Mouse (Mus musculus): ENCODE measurements around the gene Ccdc65. TPM values are rescaled to one million over a fixed set of nuclear protein-coding genes. Genes with fewer than 3 reads are reported as not detected.

Ccdc65 gene
- polyA plus RNA-seq (2015; fragmentation: Nextera tagmentation; extraction: Ambion mirVana) = 0.09 and 0.40 TPM in 2 replicates

DNA sequence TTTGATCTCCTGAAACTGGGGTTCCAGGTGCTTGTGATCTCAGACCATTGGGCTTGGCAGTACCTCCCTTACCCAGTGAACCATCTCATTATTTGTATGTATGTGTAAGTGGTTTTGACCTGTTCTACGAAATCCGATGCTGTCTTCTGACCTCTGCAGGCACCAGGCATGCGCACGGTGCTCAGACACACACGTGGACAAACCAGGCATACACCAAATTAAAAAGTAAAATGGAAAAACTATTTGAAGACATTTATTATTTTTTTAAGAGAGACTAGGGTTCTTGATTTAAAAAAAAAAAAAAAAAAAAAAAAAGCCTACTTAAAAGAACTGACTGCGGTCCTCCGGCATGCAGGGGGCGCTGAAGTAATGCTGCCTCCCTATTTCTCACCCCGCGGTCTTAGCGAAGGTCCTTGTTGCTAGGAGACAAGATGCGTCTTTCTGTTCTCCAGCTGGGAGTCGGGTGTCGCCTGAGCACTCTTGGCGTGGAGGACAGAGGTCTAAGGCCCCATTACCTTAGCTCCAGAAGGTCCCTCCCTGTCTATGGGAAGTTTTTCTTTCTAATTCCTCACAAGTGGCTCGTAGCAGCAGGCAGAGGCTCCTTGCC, at the start of gene Ccdc65:
Gene Ccdc65, plus strand, starts transcription at position 442 of the 607 bp plus-strand sequence.
- peak; percentile 79 for DNase-seq (ENCODE audit: low spot score)

DNA sequence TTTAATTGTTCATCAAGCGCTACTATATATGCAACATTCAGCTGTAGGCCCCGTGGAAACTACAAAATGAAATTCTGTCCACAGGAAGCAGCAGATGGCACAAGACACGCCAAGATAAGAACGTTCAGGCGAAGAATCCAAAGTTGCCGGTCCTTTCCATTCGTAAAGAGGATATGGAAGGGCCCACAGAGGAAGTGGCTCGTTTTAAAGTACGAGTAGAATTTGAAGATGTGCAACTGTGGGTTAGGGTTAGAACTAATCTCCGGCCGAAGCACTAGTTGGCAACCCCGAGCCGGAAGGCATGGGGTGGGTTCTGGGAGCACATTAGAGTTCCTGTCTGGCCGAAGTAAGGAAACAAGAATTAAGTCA, 45.8 kb upstream of the Ccdc65 start:
- peak; percentile 61 for DNase-seq (ENCODE audit: low spot score)

DNA sequence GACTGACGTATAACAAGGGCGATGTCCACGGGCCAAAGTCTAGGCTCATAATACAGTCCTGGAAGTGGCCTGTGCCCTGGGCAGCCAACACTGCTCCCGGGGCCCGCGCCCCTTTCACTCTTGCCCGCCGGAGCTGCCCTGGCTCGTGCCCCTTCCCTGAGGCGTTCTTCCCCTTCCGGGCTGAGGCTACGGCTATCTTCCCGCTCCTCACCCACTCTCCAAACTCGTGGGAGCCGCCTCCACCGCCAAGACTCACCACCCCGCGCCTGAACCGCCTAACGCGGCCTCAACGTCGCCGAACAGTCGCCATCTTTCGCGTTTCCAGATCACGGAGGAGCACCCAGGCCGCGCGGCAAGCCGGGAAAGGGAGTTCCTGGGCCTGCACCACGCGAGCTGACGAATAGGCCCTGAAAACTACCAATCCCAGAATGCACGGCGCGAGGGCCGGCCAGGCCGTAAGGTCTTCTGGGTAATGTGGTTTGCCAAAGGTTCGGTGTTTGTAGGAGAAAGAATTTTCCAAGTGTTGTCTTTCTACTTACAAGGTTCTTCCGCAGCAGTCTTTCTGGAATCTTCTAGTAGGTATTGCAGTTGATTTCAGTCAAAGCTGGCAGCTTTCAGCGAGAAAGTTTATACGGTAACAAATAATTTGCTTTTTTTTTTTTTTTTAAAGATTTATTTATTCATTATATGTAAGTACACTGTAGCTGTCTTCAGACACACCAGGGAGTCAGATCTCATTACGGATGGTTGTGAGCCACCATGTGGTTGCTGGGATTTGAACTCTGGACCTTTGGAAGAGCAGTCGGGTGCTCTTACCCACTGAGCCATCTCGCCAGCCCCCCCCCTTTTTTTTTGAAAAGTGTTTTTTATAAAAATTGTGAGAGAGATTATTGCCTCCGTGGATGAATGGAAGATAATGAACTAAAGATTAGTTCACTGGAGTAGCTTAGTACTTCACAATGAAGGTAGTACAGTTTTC, 45.2 kb upstream of the Ccdc65 start, which contains the start of gene Ddx23:
Gene Ddx23, minus strand, starts transcription at position 328 of the 979 bp plus-strand sequence.
- peak; percentile 95 for DNase-seq (ENCODE audit: low spot score)

DNA sequence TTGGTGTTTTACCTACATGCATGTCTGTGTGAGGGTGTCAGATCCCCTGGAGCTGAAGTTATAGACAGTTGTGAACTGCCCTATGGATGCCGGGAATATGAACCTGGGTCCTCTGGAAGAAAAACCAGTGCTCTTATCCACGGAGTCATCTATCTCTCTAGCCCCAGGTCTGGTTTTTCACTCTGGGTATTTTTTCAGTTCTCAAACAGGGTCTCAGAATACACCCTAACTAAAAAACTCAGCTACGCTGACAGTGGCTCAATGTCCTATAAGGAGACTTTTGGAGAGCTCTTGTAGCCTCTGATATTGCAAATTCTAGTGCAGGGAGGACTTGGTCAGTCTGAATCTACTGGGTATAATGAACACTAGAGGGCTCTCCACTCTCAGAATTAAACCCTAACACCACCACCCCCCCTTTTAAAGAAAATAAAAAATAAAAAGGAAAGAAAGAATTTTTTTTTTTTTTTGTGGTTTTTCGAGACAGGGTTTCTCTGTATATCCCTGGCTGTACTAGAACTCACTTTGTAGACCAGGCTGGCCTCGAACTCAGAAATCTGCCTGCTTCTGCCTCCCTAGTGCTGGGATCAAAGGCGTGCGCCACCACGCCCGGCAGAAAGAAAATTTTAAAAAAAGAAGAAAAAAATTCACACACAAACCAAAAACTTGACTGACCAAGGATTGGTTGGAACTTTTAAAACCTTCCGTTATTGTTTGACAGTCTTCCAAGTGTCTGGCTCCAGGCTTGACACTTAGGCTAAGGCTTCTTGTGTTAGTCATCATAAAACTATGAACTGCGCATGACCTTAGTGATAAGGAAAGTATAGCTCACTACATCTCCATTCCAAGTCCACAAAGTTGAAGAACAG, 43.7 kb upstream of the Ccdc65 start:
- peak; percentile 23 for DNase-seq (ENCODE audit: low spot score)

DNA sequence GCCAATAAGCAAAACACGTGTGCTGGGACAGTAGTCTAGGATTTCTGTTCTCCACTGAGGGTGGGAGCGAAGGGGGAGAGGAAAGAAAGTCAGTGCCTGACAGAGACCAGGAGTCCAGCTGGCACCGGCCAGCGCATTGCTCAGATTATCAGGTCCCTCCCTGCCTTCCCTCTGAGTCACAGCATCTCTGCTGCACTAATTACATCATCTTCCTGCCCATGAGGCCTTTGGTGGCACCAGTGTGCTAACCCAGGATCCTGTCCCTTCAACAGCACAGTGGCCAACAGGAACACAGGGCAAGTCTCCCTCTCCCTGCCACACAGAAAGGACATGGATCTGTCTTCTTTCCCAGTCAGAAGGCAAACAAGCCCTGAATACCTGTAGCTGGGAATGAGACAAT, 35.4 kb upstream of the Ccdc65 start:
- DNase-seq (ENCODE audit: low spot score) = no peak

DNA sequence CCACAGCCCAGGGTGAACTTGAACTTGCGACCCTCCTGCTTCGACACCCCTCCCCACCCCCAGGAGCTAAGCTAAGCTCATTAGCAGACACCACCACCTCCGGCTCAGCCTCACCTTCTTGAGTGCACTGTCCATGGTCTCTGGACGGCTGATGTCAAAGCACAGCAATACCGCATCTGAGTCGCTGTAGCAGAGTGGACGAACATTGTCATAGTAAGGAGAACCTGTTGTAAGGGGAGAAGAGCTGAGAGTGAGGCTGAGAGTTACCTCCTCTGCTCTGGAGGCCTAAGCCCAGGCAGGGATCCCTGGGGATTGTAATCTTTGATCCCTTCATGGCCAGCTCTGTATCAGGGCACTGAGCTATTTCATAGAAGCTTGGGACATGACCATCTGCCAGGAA, 34.3 kb upstream of the Ccdc65 start:
- DNase-seq (ENCODE audit: low spot score) = no peak

DNA sequence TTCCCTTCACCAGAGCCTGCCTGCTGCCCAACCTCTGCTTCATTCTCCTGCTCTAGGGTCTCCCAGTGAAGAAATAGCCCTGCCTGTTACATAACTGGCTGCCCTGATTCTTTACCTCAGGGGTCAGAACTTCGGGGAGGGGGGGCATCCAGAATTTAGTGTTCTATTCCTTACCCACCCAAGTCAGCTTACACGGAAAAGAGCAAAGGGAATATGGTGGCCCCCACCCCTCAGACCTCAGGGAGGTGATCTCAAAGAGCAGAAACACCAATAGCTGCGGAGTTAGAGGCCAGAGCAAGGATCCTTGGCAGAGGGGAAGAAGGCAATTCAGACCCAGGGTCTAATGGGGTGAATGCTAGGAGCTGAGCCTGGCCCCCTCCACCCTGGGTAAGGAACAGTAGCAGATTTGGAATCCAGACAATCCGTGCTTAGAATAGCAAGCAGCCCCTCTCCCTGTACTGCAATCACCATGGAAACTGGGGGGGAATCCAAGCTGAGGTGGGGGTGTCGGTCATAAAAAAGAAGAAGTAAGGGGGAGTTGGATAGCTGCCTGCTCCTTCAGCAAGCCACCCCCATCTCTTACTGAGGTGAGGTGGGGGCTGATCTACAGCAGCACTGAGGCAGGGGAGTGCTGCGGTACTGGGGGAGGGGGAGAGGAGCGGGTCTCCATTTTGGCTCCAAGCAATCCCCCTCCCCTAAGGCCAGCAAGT, 33.6 kb upstream of the Ccdc65 start:
- DNase-seq (ENCODE audit: low spot score) = no peak

DNA sequence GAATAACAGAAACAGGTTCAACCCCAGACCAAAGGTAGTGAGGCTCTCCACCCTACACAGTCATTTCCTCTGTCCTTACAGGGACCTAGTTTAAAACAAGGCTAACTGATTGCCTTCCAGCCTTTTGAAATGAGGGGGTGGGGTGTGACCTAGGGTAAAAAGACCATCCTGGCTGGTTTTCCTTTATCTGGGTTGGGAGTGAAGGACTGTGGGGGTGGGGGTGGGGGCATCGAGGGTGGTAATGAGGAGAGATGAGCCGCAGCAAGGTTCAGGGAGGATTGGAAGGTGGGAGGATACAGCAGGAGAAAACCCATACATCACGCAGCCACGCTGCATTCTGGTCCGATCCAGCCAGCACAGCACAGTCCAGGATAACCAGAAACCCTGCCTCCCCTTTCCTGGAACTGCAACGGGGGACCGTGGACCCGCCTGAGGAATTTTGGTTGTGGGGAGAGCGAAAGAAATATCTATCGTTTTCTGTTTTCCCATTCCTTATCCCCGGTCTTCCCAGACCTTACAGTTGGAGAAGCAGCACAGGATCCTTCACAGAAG, 32.9 kb upstream of the Ccdc65 start:
- no peak for DNase-seq (ENCODE audit: low spot score)

DNA sequence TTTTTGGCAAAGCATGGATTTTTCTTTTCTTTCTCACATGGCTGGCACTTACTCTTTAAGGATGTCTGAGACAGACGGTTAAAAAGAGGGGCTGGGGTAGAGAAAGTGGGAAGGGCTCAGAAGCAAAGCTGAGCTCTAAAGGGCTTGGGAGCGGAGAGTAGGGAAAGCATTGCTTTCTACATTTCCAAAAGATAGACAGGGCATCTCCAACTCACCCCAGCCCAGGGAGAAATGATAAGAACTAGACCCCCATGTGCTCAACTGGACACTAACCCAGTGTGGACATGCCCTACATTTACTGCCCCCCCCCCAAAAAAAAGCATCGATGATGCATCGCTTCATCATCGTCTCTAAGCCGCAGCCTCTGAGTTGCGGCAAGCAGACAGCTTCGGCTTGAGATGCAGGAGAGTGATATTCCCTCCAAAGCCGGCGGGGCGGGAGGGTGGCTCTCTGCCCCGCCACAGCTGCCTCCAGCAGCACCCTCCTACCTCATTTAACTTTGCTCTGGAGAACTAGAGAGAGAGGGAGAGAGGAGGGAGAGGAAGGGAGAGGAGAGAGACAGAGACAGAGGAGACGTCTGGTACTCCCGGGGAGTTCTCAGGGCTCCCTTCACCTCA, 32.3 kb upstream of the Ccdc65 start:
- peak; percentile 10 for DNase-seq (ENCODE audit: low spot score)

DNA sequence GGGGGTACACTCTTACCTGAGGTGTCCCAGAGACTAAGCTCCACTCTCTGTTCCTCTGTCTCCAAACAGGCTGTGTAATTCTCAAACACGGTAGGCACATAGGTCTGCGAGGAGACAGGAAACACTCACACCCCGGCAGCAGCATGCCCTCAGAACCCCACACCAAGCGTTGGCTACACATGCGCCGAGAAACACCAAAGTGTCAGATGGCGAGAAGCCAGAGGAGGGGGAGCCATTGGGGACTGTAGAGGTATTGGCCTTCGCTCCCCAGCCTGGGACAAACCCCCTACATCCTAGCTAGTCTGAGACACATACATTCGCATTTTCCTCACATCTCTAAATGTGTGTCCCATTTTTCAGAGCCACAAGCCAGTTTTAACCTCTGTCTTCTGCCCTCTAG, 31.5 kb upstream of the Ccdc65 start:
- peak; percentile 49 for DNase-seq (ENCODE audit: low spot score)

DNA sequence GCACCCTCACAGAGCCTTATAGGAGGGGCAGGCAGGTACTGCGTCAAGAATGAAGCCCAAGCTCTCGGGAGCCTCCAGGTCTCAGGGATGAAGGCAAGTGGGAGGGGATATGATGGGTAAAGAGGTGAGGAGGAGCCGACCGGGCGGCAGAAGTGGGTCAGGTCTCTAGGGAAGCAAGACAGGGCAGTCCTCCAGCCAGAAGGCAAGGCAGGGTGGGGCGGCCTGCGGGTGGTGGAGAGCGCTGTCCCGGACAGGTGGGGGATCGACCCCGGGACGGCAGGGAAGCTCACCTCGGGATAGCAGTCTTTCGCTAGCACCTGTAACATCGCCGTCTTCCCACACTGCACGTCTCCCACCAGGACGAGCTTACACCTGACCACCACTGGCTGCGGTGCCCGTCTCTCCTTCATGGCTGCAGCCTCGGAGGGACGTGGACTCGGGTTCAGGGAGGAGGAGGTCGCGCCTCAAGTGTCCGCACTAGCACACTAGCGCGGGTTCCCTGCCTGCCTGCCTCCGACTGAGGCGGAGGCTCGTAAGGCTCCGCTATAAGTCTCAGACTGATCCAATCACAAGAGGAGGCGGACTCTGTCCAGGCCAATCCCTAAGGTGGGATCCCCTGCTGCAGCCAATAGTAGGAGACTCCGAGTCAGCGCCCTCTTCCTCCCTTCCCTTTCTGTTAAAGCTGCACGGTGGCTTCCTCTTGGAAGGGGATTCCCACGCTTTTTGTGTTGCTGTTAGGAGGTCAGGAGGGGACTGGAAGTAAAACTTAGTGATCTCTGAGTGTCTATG, 30.9 kb upstream of the Ccdc65 start, which contains the start of gene Rnd1:
Gene Rnd1, minus strand, starts transcription at position 522 of the 789 bp plus-strand sequence.
- peak; percentile 80 for DNase-seq (ENCODE audit: low spot score)

DNA sequence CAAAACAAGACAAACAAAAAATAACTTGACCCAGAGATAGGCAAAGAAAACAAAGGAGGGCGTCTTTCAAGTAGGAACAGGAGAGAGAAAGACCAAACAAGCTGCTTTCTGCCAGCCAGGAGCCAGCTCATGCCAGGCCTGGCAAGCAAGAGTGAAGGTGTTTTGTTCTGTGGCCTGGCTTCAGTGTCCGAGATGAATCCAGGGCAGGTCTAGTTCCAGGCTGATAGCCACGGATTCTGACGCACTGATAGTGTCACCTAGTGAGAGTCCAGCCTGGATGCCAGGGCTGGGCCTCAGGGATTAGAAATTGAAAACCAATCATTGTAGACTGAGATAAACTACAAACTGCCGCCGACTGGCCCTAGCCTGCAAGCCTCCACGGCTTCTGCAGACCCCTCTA, 30.0 kb upstream of the Ccdc65 start:
- DNase-seq (ENCODE audit: low spot score) = no peak

DNA sequence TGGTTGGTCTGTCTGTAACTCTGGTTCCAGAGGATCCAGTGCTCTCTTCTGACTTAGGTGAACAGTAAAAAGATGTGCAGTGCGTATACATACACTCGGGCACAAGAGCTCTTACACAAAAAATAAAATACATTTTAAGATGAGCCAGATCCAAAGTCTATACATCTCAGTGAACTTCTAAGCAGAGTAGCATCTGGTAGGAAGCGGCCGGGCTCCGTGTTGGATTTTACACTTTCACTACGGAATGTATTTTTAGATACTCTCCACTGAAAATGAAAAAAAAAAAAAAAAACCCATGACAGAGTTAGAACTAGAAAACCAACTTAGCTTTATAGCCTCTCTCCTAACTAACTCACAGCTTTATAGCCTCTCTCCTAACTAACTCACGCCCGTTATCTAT, 27.3 kb upstream of the Ccdc65 start:
- DNase-seq (ENCODE audit: low spot score) = no peak

DNA sequence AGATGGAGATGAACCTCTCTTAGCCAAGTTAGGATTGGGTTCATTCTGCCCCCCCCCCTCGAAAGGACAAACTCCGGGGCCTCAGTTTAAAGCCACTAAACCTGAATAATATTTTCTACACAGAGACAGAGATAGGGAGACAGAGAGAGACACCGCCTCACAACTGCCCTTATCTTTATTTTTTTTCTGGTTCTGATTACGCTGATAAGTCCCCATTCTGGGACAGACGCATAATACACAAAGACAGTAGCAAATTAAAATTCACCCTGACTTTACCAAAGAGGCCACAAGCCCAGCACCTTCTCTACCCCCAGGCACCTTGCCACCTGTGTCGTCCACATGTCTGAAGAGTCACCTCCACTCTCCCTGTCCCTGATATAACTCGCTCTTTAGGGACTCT, 26.4 kb upstream of the Ccdc65 start:
- DNase-seq (ENCODE audit: low spot score) = no peak

DNA sequence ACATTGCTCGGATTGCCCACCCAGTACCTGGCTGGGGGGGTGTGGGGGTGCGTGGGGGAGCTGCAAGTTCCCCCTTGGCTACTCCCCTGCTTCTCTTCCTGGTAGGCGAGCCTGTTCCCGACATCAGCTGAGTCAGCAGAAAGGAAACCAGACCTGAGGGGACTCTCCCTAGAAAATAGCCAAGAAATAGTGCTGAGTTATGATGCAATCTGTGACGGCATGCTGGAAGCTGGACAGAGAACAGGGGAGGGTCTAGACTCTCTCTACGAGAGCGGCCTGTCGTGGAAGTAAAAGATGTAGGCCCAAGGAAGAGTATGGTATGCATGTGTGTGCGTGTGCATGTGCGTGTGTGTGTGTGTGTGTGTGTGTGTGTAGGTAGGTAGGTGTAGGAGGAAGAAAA, 24.8 kb upstream of the Ccdc65 start:
- no peak for DNase-seq (ENCODE audit: low spot score)

DNA sequence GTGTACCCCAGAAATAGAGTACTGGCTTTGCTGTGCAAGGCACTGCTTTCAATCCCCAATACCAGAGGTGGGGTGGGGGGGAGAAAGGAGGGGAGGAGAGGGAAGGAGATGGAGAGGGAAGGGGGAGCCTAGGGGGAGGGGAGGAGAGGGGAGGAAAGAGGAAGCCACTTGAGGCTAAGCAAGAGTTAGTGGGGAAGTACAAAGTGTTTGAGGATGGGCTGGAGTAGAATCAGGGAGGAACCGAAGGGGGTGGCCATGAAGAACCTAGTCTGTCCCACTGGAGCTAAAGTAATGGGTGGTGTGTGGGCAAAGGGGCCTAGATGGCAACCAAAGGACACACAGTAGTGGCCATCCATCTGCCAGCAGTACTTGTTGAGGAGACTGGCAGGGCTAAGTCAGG, 24.3 kb upstream of the Ccdc65 start:
- DNase-seq (ENCODE audit: low spot score) = no peak

DNA sequence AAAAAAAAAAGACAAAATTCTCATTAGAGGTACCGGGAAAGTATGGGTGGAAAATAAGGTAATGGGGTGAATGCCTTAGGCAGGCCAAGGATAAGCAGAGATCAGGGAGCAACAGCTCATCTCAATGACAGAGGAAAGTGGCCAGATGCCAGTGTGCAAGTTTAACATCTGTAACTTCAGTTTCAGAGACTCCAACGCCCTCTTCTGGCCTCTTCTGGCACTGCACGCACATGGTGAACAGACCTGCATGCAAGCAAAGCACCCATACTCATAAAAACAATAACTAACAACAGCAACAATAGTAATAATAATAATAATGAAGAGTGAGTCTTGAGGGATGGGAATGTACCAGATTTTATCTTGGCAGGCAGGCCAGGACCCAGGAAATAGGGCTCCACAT, 22.1 kb upstream of the Ccdc65 start:
- no peak for DNase-seq (ENCODE audit: low spot score)

DNA sequence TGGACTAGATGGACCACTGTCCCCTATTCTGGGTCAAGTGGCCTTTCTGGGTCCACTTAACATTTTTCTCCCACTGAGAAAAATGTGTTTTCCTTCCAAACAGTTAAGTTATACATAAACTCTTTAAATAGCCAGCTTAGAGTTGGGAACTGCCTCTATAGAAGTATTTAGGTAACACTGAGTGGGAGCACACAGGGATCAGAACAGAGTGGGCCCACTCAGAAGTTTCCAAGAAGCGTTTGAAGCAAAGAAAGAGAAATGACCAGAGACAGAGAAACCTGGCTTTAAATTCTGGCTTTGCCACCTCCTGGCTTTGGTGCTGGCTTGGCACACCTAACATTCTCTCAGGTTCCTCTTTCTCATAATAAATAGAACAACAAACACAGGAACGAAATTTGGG, 18.3 kb upstream of the Ccdc65 start:
- DNase-seq (ENCODE audit: low spot score) = no peak

DNA sequence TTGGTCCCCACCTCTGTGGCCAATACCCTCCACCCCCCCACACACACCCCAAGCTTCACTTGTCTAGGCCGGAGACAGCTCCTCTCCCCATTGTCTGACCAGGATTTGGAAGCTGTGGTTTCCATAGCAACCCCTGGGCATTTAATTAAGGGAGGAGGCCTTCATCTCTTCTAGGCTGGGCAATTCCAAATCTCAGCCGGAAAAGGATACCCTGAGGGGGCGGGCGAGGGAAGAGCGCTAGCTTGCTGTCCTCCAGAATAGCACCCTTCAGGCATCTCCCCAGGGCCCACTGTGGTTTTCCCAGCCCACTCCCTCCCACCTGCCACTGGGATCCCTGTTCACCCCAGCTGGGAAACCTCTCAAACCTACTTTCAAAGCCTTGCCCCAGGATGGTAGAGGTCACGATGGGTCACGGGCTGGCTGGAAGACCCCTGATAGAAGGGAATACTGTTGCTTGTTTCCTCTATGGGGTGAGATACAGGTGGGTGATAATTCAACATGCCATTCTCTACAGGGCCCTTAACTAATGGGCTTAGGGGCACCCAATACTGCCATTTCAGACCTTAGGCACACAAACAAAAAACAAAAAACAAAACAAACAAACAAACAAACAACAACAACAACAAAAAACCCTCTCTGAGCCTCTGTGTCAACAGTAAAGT, 16.4 kb upstream of the Ccdc65 start:
- DNase-seq (ENCODE audit: low spot score) = no peak

Measured in thymus, postnatal 0 days (tissue).